Mouse (Mus musculus) stomach, postnatal 0 days (tissue): ENCODE measurements around the gene Chst11. TPM values are rescaled to one million over a fixed set of nuclear protein-coding genes. Genes with fewer than 3 reads are reported as not detected.
A peak's percentile ranks its signal among the peaks of the same experiment; 100 is the strongest.
"Not testable (repeated sequence)": the region's sequence is repeated elsewhere in the genome, so short reads cannot be mapped to it uniquely, and the experiment has no call there.

Experiments
- ATAC-seq: fragments of 200-750 bp; cut with Nextera tagmentation; 2 replicates; pipeline ENCODE4 v1.8.0; 2017; ENCODE audit not compliant: low FRiP score, low TSS enrichment
- DNase-seq: peaks from one replicate; pipeline ENCODE4 v3.0.0-alpha.2; 2016; ENCODE audit warnings: low spot score
- H3K27ac ChIP-seq: fragments of 300-500 bp; sonication (generic); replicated peaks from 2 replicates; pipeline ENCODE4 v1.5.1; 2014; ENCODE audit warnings: mild to moderate bottlenecking, control low read depth
- H3K27me3 ChIP-seq: fragments of 300-500 bp; sonication (generic); 2 replicates; pipeline ENCODE4 v1.6.1; 2014; ENCODE audit warnings: low read length; ENCODE audit not compliant: control insufficient read depth, insufficient read depth
- H3K36me3 ChIP-seq: fragments of 300-500 bp; sonication (generic); 2 replicates; pipeline ENCODE4 v1.6.1; 2014; ENCODE audit warnings: low read length, mixed read lengths; ENCODE audit not compliant: control insufficient read depth, insufficient read depth
- H3K4me1 ChIP-seq: fragments of 300-500 bp; sonication (generic); replicated peaks from 2 replicates; pipeline ENCODE4 v1.6.1; 2014; ENCODE audit warnings: antibody characterized with exemption; ENCODE audit not compliant: control insufficient read depth, insufficient read depth
- H3K4me2 ChIP-seq: fragments of 300-500 bp; sonication (generic); replicated peaks from 2 replicates; pipeline ENCODE4 v1.6.1; 2014; ENCODE audit warnings: low read depth, mild to moderate bottlenecking, control low read depth, moderate library complexity
- H3K4me3 ChIP-seq: fragments of 300-500 bp; sonication (generic); 2 replicates; pipeline ENCODE4 v1.5.1; 2014; ENCODE audit warnings: low read depth, low read length, control low read depth
- H3K9ac ChIP-seq: fragments of 300-500 bp; sonication (generic); 2 replicates; pipeline ENCODE4 v1.6.1; 2014; ENCODE audit warnings: mild to moderate bottlenecking, low read length, control low read depth, mixed read lengths
- H3K9me3 ChIP-seq: fragments of 300-500 bp; sonication (generic); 2 replicates; pipeline ENCODE4 v1.6.1; 2016; ENCODE audit warnings: low read length; ENCODE audit not compliant: control insufficient read depth
- CTCF ChIP-seq: IDR thresholded peaks from 2 replicates; pipeline ENCODE4 v1.5.1; 2016; ENCODE audit warnings: antibody characterized with exemption, low read depth, mild to moderate bottlenecking, moderate library complexity
- EP300 ChIP-seq: optimal IDR thresholded peaks from 2 replicates; pipeline ENCODE3; 2016; ENCODE audit warnings: antibody characterized with exemption
- WGBS: fragments of 180-500 bp; shearing (Covaris S2); extraction: QIAGEN DNeasy Blood & Tissue Kit; methylation state at CpG from one replicate; pipeline ENCODE4 v1.1.7; 2014; 5-methylcytosine and 5-hydroxymethylcytosine counted together
- polyA plus RNA-seq: library from polyadenylated mRNA; unstranded; fragments of >200 nt; fragmentation: Nextera tagmentation; extraction: Ambion mirVana; gene quantifications from 2 replicates; pipeline ENCODE4 v1.2.1, GENCODE M21; 2015

Chst11 gene
- polyA plus RNA-seq, 1 experiment from 2014 or later, result 0.45 TPM

- H3K27ac ChIP-seq, result no peak overlapping the region
- no peaks in the 10 kb centered on the region for H3K36me3 ChIP-seq
- H3K4me2 ChIP-seq, result no peak overlapping the region
- 82% methylated on average over 5 of the region's 5 CpGs for WGBS
- peaks cover 4% of the 10 kb centered on the region; the same call in 1 of the 2 replicates for H3K4me1 ChIP-seq
- TF ChIP-seq EP300 (no peak), CTCF (no peak)
- H3K4me3 ChIP-seq, result no peak overlapping the region
- ATAC-seq (no peak), DNase-seq (no peak)
- no peak overlapping the region for H3K9ac ChIP-seq
- no peaks in the 10 kb centered on the region for H3K9me3 ChIP-seq
- H3K27me3 ChIP-seq, result no peaks in the 10 kb centered on the region
These were observed 129.3 kb downstream of the Chst11 start for GRCm38 (mm10) chr10:83114564-83114963.

- DNase-seq (no peak), ATAC-seq (no peak)
- Histone ChIP-seq H3K27me3 (no peaks in the 10 kb centered on the region), H3K9ac (no peak overlapping the region), H3K36me3 (no peaks in the 10 kb centered on the region), H3K4me2 (no peak overlapping the region), H3K27ac (no peak overlapping the region), H3K4me3 (no peak overlapping the region), H3K9me3 (no peaks in the 10 kb centered on the region), H3K4me1 (peaks cover 4% of the 10 kb centered on the region; the same call in 1 of the 2 replicates)
- no peak for TF ChIP-seq EP300
- WGBS, result 16% methylated on average over 11 of the region's 11 CpGs
These were observed 131.6 kb downstream of the Chst11 start for GRCm38 (mm10) chr10:83116889-83117288.

GRCm38 (mm10) chr10:83117851-83118250, 132.6 kb downstream of the Chst11 start:
- ATAC-seq (no peak), DNase-seq (no peak)
- WGBS, result 89% methylated on average over 6 of the region's 6 CpGs
- H3K27ac ChIP-seq, result no peak overlapping the region
- no peaks in the 10 kb centered on the region for H3K27me3 ChIP-seq
- no peaks in the 10 kb centered on the region for H3K36me3 ChIP-seq
- H3K9ac ChIP-seq, result no peak overlapping the region
- peaks cover 4% of the 10 kb centered on the region; the same call in 1 of the 2 replicates for H3K4me1 ChIP-seq
- no peaks in the 10 kb centered on the region for H3K9me3 ChIP-seq
- H3K4me3 ChIP-seq, result no peak overlapping the region
- H3K4me2 ChIP-seq, result no peak overlapping the region
- TF ChIP-seq EP300 (no peak), CTCF (no peak)

GRCm38 (mm10) chr10:83118613-83119012, 133.3 kb downstream of the Chst11 start:
- peak; percentile 57; the same call in 1 of the 2 replicates for ATAC-seq
- Histone ChIP-seq H3K4me1 (peaks cover 4% of the 10 kb centered on the region; the same call in 1 of the 2 replicates), H3K9me3 (no peaks in the 10 kb centered on the region), H3K9ac (no peak overlapping the region), H3K27me3 (no peaks in the 10 kb centered on the region), H3K4me3 (no peak overlapping the region), H3K4me2 (no peak overlapping the region), H3K36me3 (no peaks in the 10 kb centered on the region), H3K27ac (no peak overlapping the region)
- no peak for DNase-seq
- TF ChIP-seq EP300, result no peak
- TF ChIP-seq CTCF, result peak; percentile 48
- WGBS, result 43% methylated on average over 3 of the region's 3 CpGs

GRCm38 (mm10) chr10:83119016-83119415, 133.7 kb downstream of the Chst11 start:
- ATAC-seq, result peak; percentile 22; the same call in 1 of the 2 replicates
- H3K4me2 ChIP-seq, result no peak overlapping the region
- H3K9me3 ChIP-seq, result no peaks in the 10 kb centered on the region
- no peak overlapping the region for H3K4me3 ChIP-seq
- DNase-seq, result peak; percentile 39
- 58% methylated on average over 10 of the region's 10 CpGs for WGBS
- no peak for TF ChIP-seq EP300
- no peak for TF ChIP-seq CTCF
- H3K36me3 ChIP-seq, result no peaks in the 10 kb centered on the region
- H3K27me3 ChIP-seq, result no peaks in the 10 kb centered on the region
- H3K4me1 ChIP-seq, result peaks cover 4% of the 10 kb centered on the region; the same call in 1 of the 2 replicates
- H3K9ac ChIP-seq, result no peak overlapping the region
- 0 out of 2 replicates have a peak overlapping the region, but pooled peaks have one; percentile 18 for H3K27ac ChIP-seq

GRCm38 (mm10) chr10:83119461-83119860, 134.2 kb downstream of the Chst11 start:
- not testable (repeated sequence) for H3K9ac ChIP-seq, H3K4me2 ChIP-seq, H3K27ac ChIP-seq, H3K36me3 ChIP-seq, H3K4me3 ChIP-seq, DNase-seq, H3K4me1 ChIP-seq, ATAC-seq, H3K9me3 ChIP-seq, H3K27me3 ChIP-seq
- 76% methylated on average over 8 of the region's 8 CpGs for WGBS
